Mouse (Mus musculus) kidney, embryonic 14.5 days (tissue): ENCODE results near the gene Wfdc1. TPM values are rescaled to one million over a fixed set of nuclear protein-coding genes. Genes with fewer than 3 reads are reported as not detected.

Source experiments
- ATAC-seq: fragments of 200-750 bp; cut with Nextera tagmentation; 2 replicates; pipeline ENCODE4 v1.8.0; 2017; ENCODE audit warnings: moderate number of reproducible peaks, mild to moderate bottlenecking, moderate TSS enrichment, moderate library complexity; ENCODE audit not compliant: low FRiP score, low TSS enrichment
- H3K27ac ChIP-seq: fragments of 300-500 bp; sonication (generic); 2 replicates; pipeline ENCODE4 v1.5.1; 2014; ENCODE audit warnings: low read depth, mild to moderate bottlenecking, low read length, moderate library complexity, mixed read lengths
- H3K27me3 ChIP-seq: fragments of 300-500 bp; sonication (generic); 2 replicates; pipeline ENCODE4 v1.6.1; 2014; ENCODE audit warnings: mild to moderate bottlenecking, low read length; ENCODE audit not compliant: control insufficient read depth, insufficient read depth
- H3K36me3 ChIP-seq: fragments of 300-500 bp; sonication (generic); 2 replicates; pipeline ENCODE4 v1.6.1; 2014; ENCODE audit warnings: low read length, mixed read lengths; ENCODE audit not compliant: control insufficient read depth, insufficient read depth
- H3K4me1 ChIP-seq: fragments of 300-500 bp; sonication (generic); 2 replicates; pipeline ENCODE4 v1.6.1; 2014; ENCODE audit warnings: low read length, mixed read lengths; ENCODE audit not compliant: control insufficient read depth, insufficient read depth
- H3K4me2 ChIP-seq: fragments of 300-500 bp; sonication (generic); replicated peaks from 2 replicates; pipeline ENCODE4 v1.6.1; 2014; ENCODE audit warnings: low read depth, mild to moderate bottlenecking, low read length
- H3K4me3 ChIP-seq: fragments of 300-500 bp; sonication (generic); 2 replicates; pipeline ENCODE4 v1.5.1; 2014; ENCODE audit warnings: mild to moderate bottlenecking, low read length
- H3K9ac ChIP-seq: fragments of 300-500 bp; sonication (generic); 2 replicates; pipeline ENCODE4 v1.6.1; 2014; ENCODE audit warnings: low read depth, mild to moderate bottlenecking, low read length, moderate library complexity
- H3K9me3 ChIP-seq: fragments of 300-500 bp; sonication (generic); 2 replicates; pipeline ENCODE4 v1.6.1; 2016; ENCODE audit warnings: low read length; ENCODE audit not compliant: control insufficient read depth
- WGBS: fragments of 180-500 bp; shearing (Covaris S2); extraction: QIAGEN DNeasy Blood & Tissue Kit; methylation state at CpG from one replicate; pipeline ENCODE4 v1.1.7; 2014; 5-methylcytosine and 5-hydroxymethylcytosine counted together
- polyA plus RNA-seq: library from polyadenylated mRNA; unstranded; fragments of >200 nt; fragmentation: Nextera tagmentation; extraction: Ambion mirVana; gene quantifications from 2 replicates; pipeline ENCODE4 v1.2.1, GENCODE M21; 2014

The Wfdc1 gene
- polyA plus RNA-seq, 1 experiment from 2014 or later, result 1.9 TPM

DNA sequence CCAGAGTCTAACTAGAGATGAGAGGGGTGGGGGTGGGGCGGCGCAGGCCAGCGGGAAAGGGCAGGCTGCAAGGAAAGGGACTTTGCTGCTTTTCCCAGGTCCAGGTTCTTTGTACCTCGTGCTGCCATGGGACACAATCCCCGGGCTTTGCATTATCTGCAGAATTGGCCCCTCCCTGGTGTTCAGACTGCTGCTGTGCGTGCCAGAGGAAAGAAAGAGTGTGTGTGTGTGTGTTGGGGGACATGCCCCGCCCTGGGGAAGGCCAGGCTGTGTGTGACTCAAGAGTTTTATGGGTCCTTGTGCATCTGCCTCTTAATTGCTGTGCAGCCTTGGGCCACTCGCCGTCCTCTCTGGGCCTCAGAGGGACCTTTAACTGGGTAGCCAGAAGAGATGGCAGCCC lies 2.3 kb downstream of the Wfdc1 start:
- no peak for ATAC-seq
- H3K4me2 ChIP-seq, result no peak overlapping the region

DNA sequence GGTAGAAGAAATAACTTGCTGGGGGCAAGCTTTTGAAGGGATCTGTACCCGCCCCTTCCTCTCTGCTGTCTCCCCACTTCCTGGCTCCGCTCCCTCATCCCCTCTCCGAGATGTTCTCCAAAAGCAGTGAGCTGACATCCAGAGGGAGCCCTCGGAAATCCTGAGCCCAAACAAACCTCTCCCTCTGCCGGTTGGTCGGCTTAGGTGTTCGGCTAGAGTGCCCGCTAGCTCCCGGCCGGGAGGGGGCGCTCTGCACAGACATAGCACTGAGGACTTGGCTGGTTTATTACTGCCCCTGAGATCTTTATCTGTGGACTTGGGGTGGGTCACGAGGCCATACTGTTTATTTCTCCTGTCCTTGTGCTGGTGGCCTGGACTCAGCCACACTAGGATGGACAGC lies 3.1 kb downstream of the Wfdc1 start:
- Histone ChIP-seq H3K27ac (no peak overlapping the region), H3K36me3 (no peaks in the 10 kb centered on the region), H3K9ac (no peak overlapping the region), H3K4me2 (no peak overlapping the region), H3K27me3 (no peaks in the 10 kb centered on the region), H3K4me1 (peaks cover 28% of the 10 kb centered on the region), H3K4me3 (no peak overlapping the region), H3K9me3 (no peaks in the 10 kb centered on the region)
- no peak for ATAC-seq
- 61% methylated on average over 12 of the region's 12 CpGs for WGBS

More for the DNA sequence above, 2.3 kb downstream of the Wfdc1 start:
- H3K36me3 ChIP-seq, result no peaks in the 10 kb centered on the region
- H3K9me3 ChIP-seq, result no peaks in the 10 kb centered on the region
- H3K9ac ChIP-seq, result no peak overlapping the region
- H3K27ac ChIP-seq, result no peak overlapping the region
- 63% methylated on average over 9 of the region's 9 CpGs for WGBS
- no peaks in the 10 kb centered on the region for H3K27me3 ChIP-seq
- H3K4me3 ChIP-seq, result no peak overlapping the region
- peaks cover 28% of the 10 kb centered on the region for H3K4me1 ChIP-seq

DNA sequence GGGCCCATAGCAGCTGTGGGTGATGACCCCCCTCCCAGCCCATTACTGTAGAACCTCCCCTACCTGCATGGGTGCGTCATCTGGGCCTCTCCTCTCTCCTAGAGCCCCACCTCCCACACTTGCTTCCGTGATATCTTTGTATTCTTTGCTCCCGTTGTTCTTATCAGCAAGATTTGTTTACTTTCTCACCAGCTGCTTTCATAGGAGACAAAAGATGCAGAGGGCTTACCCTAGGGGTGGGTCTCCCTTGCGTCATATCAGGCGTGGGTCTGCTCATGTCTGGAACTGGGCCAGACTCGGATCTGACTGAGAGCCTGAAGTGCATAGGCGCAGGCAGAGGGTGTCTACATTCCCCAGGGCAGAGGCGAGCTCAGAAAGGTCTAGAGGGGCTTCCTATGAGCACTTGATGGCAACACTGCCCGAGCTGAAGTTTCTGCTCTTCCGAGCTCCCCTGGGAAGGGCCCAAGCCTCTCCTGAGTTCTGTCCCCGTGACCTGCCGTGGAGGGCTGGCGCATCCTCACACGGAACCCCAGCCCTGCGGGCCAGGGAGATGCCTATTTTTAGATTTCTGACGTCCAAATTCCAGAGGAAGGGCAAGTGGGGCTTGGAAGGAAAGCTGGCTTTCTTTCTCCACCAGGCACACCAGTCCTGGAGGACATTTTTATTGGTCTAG lies 4.4 kb downstream of the Wfdc1 start:
- H3K4me1 ChIP-seq, result peaks cover 17% of the 10 kb centered on the region
- no peak overlapping the region for H3K27ac ChIP-seq
- H3K9me3 ChIP-seq, result no peaks in the 10 kb centered on the region
- no peak overlapping the region; the same call in 1 of the 2 replicates for H3K4me2 ChIP-seq
- H3K27me3 ChIP-seq, result no peaks in the 10 kb centered on the region
- 52% methylated on average over 16 of the region's 16 CpGs for whole genome bisulfite sequencing
- no peak overlapping the region for H3K4me3 ChIP-seq
- no peaks in the 10 kb centered on the region for H3K36me3 ChIP-seq
- H3K9ac ChIP-seq, result no peak overlapping the region
- ATAC-seq, result no peak

DNA sequence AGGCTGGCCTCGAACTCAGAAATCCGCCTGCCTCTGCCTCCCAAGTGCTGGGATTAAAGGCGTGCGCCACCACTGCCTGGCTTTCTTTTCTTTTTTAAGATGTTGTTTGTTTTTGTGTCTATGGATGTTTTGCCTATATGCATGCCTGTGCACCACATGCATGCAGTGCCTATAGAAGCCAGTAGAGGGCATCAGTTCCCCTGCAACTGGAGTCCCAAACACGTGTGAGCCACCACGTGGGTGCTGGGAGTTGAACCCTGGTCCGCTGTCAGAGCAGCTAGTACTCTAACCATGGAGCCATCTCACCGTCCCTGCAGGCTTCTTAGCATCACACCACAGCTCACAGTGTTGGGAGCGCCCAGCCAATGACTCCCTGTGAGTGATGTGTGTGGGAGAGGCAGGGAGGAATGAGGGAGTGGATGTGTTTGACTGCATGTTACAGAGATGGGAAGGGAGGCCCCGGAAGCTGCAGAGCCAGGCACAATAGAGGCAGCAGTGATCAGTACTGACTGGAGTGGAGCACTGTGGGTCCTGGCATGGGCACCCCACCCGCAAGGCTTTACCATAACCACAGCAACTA lies 7.9 kb downstream of the Wfdc1 start:
- Histone ChIP-seq H3K9me3 (no peaks in the 10 kb centered on the region), H3K4me1 (peaks cover 12% of the 10 kb centered on the region)
- WGBS, result 67% methylated on average over 11 of the region's 11 CpGs

DNA sequence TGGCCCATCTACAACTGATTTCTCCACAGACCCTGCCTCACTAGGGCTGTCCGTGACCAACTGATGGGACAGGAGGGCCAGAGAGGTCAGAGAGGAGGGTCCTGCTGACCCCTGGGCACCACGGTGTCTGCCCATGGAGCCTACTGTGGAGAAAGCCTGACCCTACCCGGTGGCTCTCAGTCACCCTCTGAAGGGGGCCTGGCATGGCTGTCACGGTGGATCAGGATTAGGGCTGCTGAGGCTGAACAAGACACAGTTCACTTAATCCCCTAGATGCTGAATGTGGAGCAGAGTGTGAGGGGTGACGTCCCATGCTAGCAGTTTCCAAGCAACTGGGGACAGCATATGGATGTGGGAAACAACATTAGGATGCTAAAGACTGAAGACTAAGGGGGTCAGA lies 9.3 kb downstream of the Wfdc1 start:
- ATAC-seq, result no peak
- no peaks in the 10 kb centered on the region for H3K9me3 ChIP-seq
- peaks cover 12% of the 10 kb centered on the region for H3K4me1 ChIP-seq
- H3K9ac ChIP-seq, result no peak overlapping the region
- no peaks in the 10 kb centered on the region for H3K27me3 ChIP-seq
- no peak overlapping the region for H3K4me2 ChIP-seq
- H3K4me3 ChIP-seq, result no peak overlapping the region
- WGBS, result 78% methylated on average over 5 of the region's 5 CpGs
- H3K27ac ChIP-seq, result no peak overlapping the region
- no peaks in the 10 kb centered on the region for H3K36me3 ChIP-seq

More for the DNA sequence above, 7.9 kb downstream of the Wfdc1 start:
- ATAC-seq, result no peak
- H3K27me3 ChIP-seq, result no peaks in the 10 kb centered on the region
- H3K27ac ChIP-seq, result no peak overlapping the region
- H3K4me3 ChIP-seq, result no peak overlapping the region
- H3K9ac ChIP-seq, result no peak overlapping the region
- no peaks in the 10 kb centered on the region for H3K36me3 ChIP-seq
- no peak overlapping the region for H3K4me2 ChIP-seq

DNA sequence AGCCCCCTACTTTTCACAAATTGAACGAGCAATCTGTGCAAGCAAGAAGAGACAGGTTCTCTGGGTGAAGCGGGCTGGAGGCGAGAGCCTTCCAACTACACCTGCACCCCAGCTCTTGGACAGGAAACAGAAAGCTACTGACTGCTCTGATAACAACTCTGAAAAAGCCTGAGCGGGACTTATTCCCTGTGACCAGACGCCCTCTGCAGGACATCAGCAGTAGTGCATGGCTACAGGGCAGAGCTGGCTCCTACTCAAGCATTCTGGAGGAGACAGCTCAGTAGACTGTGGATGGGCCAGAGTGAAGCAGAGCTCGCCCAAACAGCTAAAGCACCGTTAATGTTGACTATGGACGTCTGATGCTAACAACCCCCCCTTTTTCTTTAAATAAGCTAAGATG lies 10.2 kb downstream of the Wfdc1 start:
- Histone ChIP-seq H3K9ac (no peak overlapping the region), H3K9me3 (no peaks in the 10 kb centered on the region), H3K27ac (no peak overlapping the region), H3K4me3 (no peak overlapping the region), H3K4me1 (peaks cover 6% of the 10 kb centered on the region; the same call in 1 of the 2 replicates), H3K4me2 (no peak overlapping the region), H3K27me3 (no peaks in the 10 kb centered on the region), H3K36me3 (no peaks in the 10 kb centered on the region)
- peak; percentile 21; the same call in 1 of the 2 replicates for ATAC-seq
- 17% methylated on average over 8 of the region's 8 CpGs for WGBS

DNA sequence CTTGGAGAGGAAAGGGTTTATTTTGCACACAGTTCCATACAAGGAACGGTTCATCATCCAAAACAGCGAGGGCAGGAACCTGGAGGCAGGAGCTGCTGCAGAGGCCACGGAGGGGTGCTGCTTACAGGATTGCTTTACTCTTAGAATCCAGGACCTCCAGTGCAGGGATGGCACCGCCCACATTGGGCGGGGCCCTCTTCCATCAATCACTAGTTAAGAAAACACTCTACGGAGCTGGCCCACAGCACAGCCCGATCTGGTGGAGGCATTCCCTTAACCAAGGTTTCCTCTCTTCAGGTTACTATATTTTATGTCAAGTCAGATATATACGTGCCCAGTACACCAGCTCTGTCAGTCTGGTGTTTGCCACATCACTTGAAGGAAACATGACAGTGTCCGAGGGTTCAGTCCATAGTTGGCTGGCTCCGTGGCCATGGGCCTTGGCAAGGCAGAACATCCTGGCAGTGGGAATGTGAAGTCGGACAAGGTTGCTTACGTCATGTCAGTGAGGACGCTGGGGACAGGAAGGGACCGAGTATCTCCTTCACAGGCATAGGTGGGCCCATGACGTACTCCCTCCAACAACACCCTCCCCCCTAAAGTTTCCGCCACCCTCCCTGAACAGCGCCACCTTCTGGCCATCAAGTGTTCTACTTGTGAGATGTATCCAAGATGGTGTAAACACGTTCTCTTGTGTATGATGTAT lies 12.1 kb downstream of the Wfdc1 start:
- Histone ChIP-seq H3K4me2 (peak overlapping the region; percentile 27), H3K4me3 (no peak overlapping the region), H3K9me3 (no peaks in the 10 kb centered on the region), H3K9ac (no peak overlapping the region), H3K36me3 (no peaks in the 10 kb centered on the region), H3K27me3 (no peaks in the 10 kb centered on the region), H3K27ac (no peak overlapping the region), H3K4me1 (peaks cover 6% of the 10 kb centered on the region; the same call in 1 of the 2 replicates)
- peak; percentile 50 for ATAC-seq
- WGBS, result 9% methylated on average over 18 of the region's 18 CpGs

DNA sequence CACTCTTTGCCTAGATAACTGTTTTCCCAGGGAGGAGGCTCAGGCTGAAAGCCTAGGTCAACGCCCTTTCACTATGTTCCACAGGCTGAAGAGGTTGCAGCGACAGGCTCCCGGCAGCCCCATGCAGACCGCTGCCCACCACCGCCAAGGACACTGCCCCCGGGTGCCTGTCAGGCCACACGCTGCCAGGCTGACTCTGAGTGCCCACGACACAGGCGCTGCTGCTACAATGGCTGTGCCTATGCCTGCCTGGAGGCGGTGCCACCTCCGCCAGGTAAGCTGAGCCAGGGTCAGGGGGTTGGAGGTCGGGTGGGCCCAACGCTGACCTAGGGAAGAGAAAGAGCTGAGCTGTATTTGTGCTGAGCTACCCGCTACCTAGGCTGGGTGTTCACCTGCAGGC lies 13.0 kb downstream of the Wfdc1 start:
- ATAC-seq, result no peak
- H3K9ac ChIP-seq, result no peak overlapping the region
- no peak overlapping the region for H3K4me3 ChIP-seq
- H3K36me3 ChIP-seq, result no peaks in the 10 kb centered on the region
- no peak overlapping the region for H3K4me2 ChIP-seq
- H3K27ac ChIP-seq, result no peak overlapping the region
- no peaks in the 10 kb centered on the region for H3K9me3 ChIP-seq
- WGBS, result 64% methylated on average over 14 of the region's 14 CpGs
- no peaks in the 10 kb centered on the region for H3K27me3 ChIP-seq
- H3K4me1 ChIP-seq, result peaks cover 6% of the 10 kb centered on the region; the same call in 1 of the 2 replicates

DNA sequence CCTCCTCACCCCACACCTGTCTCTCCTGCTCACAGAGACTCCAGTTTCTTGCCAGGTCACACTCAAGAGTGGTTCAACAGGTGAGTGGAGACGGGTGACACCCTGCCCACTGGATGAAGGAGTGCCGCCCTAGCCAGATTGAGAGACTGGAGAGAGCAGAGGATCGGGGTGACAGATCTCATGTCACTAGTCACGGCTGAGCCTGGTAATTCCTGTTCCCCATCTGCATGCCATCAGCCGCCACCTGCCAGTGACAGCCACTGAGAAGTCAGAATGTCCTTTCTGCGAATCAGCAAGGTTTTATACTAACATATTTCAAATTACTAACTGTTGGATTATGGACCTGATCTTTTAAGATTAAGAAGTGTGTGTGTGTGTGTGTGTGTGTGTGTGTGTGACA lies 24.4 kb downstream of the Wfdc1 start:
- no peaks in the 10 kb centered on the region for H3K27me3 ChIP-seq
- ATAC-seq, result no peak
- H3K27ac ChIP-seq, result no peak overlapping the region
- no peak overlapping the region for H3K4me2 ChIP-seq
- no peak overlapping the region for H3K4me3 ChIP-seq
- no peaks in the 10 kb centered on the region for H3K36me3 ChIP-seq
- no peaks in the 10 kb centered on the region for H3K9me3 ChIP-seq
- H3K9ac ChIP-seq, result no peak overlapping the region
- H3K4me1 ChIP-seq, result no peaks in the 10 kb centered on the region
- WGBS, result 73% methylated on average over 6 of the region's 6 CpGs
